Mouse (Mus musculus) MEL (cell line): ENCODE measurements around the gene Slc22a1. TPM values are rescaled to one million over a fixed set of nuclear protein-coding genes. Genes with fewer than 3 reads are reported as not detected.

Source experiments
- DNase-seq: peaks from one replicate; pipeline ENCODE4 v3.0.0; 2011; ENCODE audit warnings: low read depth, low spot score
- H3K27ac ChIP-seq: 2 replicates; pipeline ENCODE4 v1.5.1; 2012; ENCODE audit warnings: low read depth, mild to moderate bottlenecking, control low read depth, low read length, moderate library complexity; ENCODE audit not compliant: control insufficient read depth
- H3K27me3 ChIP-seq, 2 experiments: fragments of 150-350 bp in 1 of 2; sonication (generic) in 1 of 2; 2 replicates each; pipeline ENCODE4 v1.6.1; 2012; ENCODE audit warnings: low read length in 2 of 2, mild to moderate bottlenecking in 2 of 2, improper control_type of control experiment in 1 of 2, moderate library complexity in 1 of 2; ENCODE audit not compliant: insufficient read depth in 2 of 2, control insufficient read depth in 1 of 2
- H3K36me3 ChIP-seq, 2 experiments: 2 replicates each; pipeline ENCODE4 v1.6.1; 2012 to 2014; ENCODE audit warnings: low read length in 2 of 2, improper control_type of control experiment in 1 of 2, inconsistent platforms in 1 of 2, mild to moderate bottlenecking in 1 of 2; ENCODE audit not compliant: insufficient read depth in 2 of 2, control insufficient read depth in 1 of 2
- H3K4me1 ChIP-seq, 2 experiments: fragments of 150-350 bp in 1 of 2; sonication (generic) in 1 of 2; 2 replicates each; pipeline ENCODE4 v1.6.1; 2012; ENCODE audit warnings: low read length in 2 of 2, improper control_type of control experiment in 1 of 2, mild to moderate bottlenecking in 1 of 2; ENCODE audit not compliant: insufficient read depth in 2 of 2, control insufficient read depth in 1 of 2
- H3K4me3 ChIP-seq, 2 experiments: fragments of 150-350 bp in 1 of 2; sonication (generic) in 1 of 2; 2 replicates each; pipeline ENCODE4 v1.5.1; 2012; ENCODE audit warnings: low read depth in 2 of 2, low read length in 2 of 2, mild to moderate bottlenecking in 2 of 2, moderate library complexity in 2 of 2, control low read depth in 1 of 2, improper control_type of control experiment in 1 of 2; ENCODE audit not compliant: control insufficient read depth in 1 of 2, insufficient read depth in 1 of 2
- H3K79me2 ChIP-seq: 2 replicates; pipeline ENCODE4 v1.6.1; 2012; ENCODE audit warnings: mild to moderate bottlenecking, low read length, moderate library complexity; ENCODE audit not compliant: control insufficient read depth, poor library complexity, insufficient read depth
- H3K9ac ChIP-seq: 2 replicates; pipeline ENCODE4 v1.6.1; 2012; ENCODE audit warnings: low read depth, mild to moderate bottlenecking, control low read depth, low read length, moderate library complexity; ENCODE audit not compliant: control insufficient read depth, poor library complexity, severe bottlenecking
- H3K9me3 ChIP-seq: fragments of 150-350 bp; sonication (generic); replicated peaks from 2 replicates; pipeline ENCODE4 v1.6.1; 2012; ENCODE audit warnings: mild to moderate bottlenecking, low read length, improper control_type of control experiment, moderate library complexity; ENCODE audit not compliant: insufficient read depth
- CHD2 ChIP-seq: IDR thresholded peaks from 2 replicates; pipeline ENCODE4 v1.6.1; 2011; ENCODE audit warnings: low read length, improper control_type of control experiment
- EP300 ChIP-seq, 2 experiments: IDR thresholded peaks; 2 replicates each; pipeline ENCODE4 v1.6.1; 2011; ENCODE audit warnings: improper control_type of control experiment in 2 of 2, low read length in 2 of 2, low read depth in 1 of 2, mild to moderate bottlenecking in 1 of 2
- ETS1 ChIP-seq: IDR thresholded peaks from 2 replicates; pipeline ENCODE4 v1.6.1; 2012; ENCODE audit warnings: low read depth, mild to moderate bottlenecking, inconsistent platforms, low read length, improper control_type of control experiment, moderate library complexity
- GABPA ChIP-seq: IDR thresholded peaks from 2 replicates; pipeline ENCODE4 v1.6.1; 2012; ENCODE audit warnings: low read depth, mild to moderate bottlenecking, inconsistent platforms, low read length, improper control_type of control experiment, moderate library complexity
- GATA1 ChIP-seq: IDR thresholded peaks from 2 replicates; pipeline ENCODE4 v1.6.1; 2011; ENCODE audit warnings: low read depth, low read length, improper control_type of control experiment
- MAZ ChIP-seq: IDR thresholded peaks from 2 replicates; pipeline ENCODE4 v1.6.1; 2012; ENCODE audit warnings: low read depth, mild to moderate bottlenecking, inconsistent platforms, low read length, improper control_type of control experiment
- MXI1 ChIP-seq: IDR thresholded peaks from 2 replicates; pipeline ENCODE4 v1.6.1; 2011; ENCODE audit warnings: mild to moderate bottlenecking, low read depth, low read length, improper control_type of control experiment
- MYB ChIP-seq: IDR thresholded peaks from 2 replicates; pipeline ENCODE4 v1.6.1; 2011; ENCODE audit warnings: mild to moderate bottlenecking, low read depth, low read length, improper control_type of control experiment
- MYC ChIP-seq: IDR thresholded peaks from 2 replicates; pipeline ENCODE4 v1.6.1; 2011; ENCODE audit warnings: low read depth, mild to moderate bottlenecking, low read length, improper control_type of control experiment, moderate library complexity
- POLR2A ChIP-seq, 2 experiments: IDR thresholded peaks; 2 replicates each; pipeline ENCODE4 v1.6.1; 2011 to 2012; ENCODE audit warnings: low read length in 2 of 2, mild to moderate bottlenecking in 2 of 2, control low read depth in 1 of 2, improper control_type of control experiment in 1 of 2, low read depth in 1 of 2, moderate library complexity in 1 of 2; ENCODE audit not compliant: control insufficient read depth in 1 of 2, insufficient read depth in 1 of 2, poor library complexity in 1 of 2
- POLR2AphosphoS2 ChIP-seq: IDR thresholded peaks from 2 replicates; pipeline ENCODE4 v1.6.1; 2011; ENCODE audit warnings: low read length, improper control_type of control experiment
- RCOR1 ChIP-seq: IDR thresholded peaks from 2 replicates; pipeline ENCODE4 v1.6.1; 2012; ENCODE audit warnings: low read depth, mild to moderate bottlenecking, inconsistent platforms, low read length, improper control_type of control experiment
- SIN3A ChIP-seq: IDR thresholded peaks from 2 replicates; pipeline ENCODE4 v1.6.1; 2012; ENCODE audit warnings: low read length, improper control_type of control experiment, inconsistent platforms
- TAL1 ChIP-seq: IDR thresholded peaks from 2 replicates; pipeline ENCODE4 v1.6.1; 2012; ENCODE audit warnings: mild to moderate bottlenecking, inconsistent platforms, low read length, moderate library complexity, mixed read lengths
- UBTF ChIP-seq: IDR thresholded peaks from 2 replicates; pipeline ENCODE4 v1.6.1; 2012; ENCODE audit warnings: low read depth, mild to moderate bottlenecking, inconsistent platforms, low read length, improper control_type of control experiment, moderate library complexity, borderline replicate concordance; ENCODE audit not compliant: insufficient read depth
- ZKSCAN1 ChIP-seq: IDR thresholded peaks from 2 replicates; pipeline ENCODE4 v1.6.1; 2012; ENCODE audit warnings: low read depth, mild to moderate bottlenecking, inconsistent platforms, low read length, improper control_type of control experiment, moderate library complexity
- polyA plus RNA-seq, 2 experiments: library from polyadenylated mRNA; stranded (reverse) in 1 of 2; unstranded in 1 of 2; fragments of >175 nt in 1 of 2; fragments of >200 nt in 1 of 2; gene quantifications; 2 replicates each; pipeline versions ENCODE4 v1.2.1 to v1.2.4; 2012; ENCODE audit warnings: low replicate concordance in 2 of 2, low read depth in 1 of 2; ENCODE audit not compliant: insufficient read length in 2 of 2, insufficient read depth in 1 of 2, missing spikeins in 1 of 2
- total RNA-seq: library from RNA; depleted of rRNA; stranded (reverse); fragments of 300-350 nt; gene quantifications from 2 replicates; pipeline ENCODE4 v1.2.3, GENCODE M21; 2012

The Slc22a1 gene
- total and polyA plus RNA-seq, 3 experiments: not detected

GRCm38 (mm10) chr17:12669363-12669679, 6.3 kb downstream of the Slc22a1 start:
- Histone ChIP-seq H3K4me1 (peaks cover 0 to 7% of the 10 kb centered on the region in 2 experiments; a peak in 2 of 4 replicates), H3K4me3 (no peak overlapping the region), H3K36me3 (peaks cover 0 to 5% of the 10 kb centered on the region in 2 experiments; a peak in 1 of 4 replicates), H3K27me3 (no peaks in the 10 kb centered on the region), H3K27ac (no peak overlapping the region), H3K9ac (no peak overlapping the region), H3K9me3 (no peaks in the 10 kb centered on the region), H3K79me2 (no peaks in the 10 kb centered on the region)
- no peak for TF ChIP-seq SIN3A
- no peak for TF ChIP-seq MYC
- TF ChIP-seq MYB: no peak
- TF ChIP-seq ZKSCAN1: no peak
- no peak for TF ChIP-seq UBTF
- peak; percentile 18 for DNase-seq

- DNase-seq: peak; percentile 70
- Histone ChIP-seq H3K79me2 (no peaks in the 10 kb centered on the region), H3K27me3 (no peaks in the 10 kb centered on the region), H3K4me1 (peaks cover 0 to 7% of the 10 kb centered on the region in 2 experiments; a peak in 2 of 4 replicates), H3K9me3 (no peaks in the 10 kb centered on the region), H3K4me3 (no peak overlapping the region), H3K9ac (no peak overlapping the region), H3K27ac (no peak overlapping the region), H3K36me3 (peaks cover 0 to 5% of the 10 kb centered on the region in 2 experiments; a peak in 1 of 4 replicates)
- TF ChIP-seq CHD2 (no peak), MXI1 (no peak), RCOR1 (0 out of 2 replicates have a peak, but pooled peaks have one; percentile 26), MAZ (peak; percentile 93), GABPA (no peak), GATA1 (peak; percentile 42), POLR2A (IDR thresholded peaks at IDR 0.05; ENCODE audit: control insufficient read depth in 1 of 2, insufficient read depth in 1 of 2, low read depth in 1 of 2, low read length in 2 of 2, poor library complexity in 1 of 2) (no peak), POLR2AphosphoS2 (no peak), EP300 (IDR thresholded peaks at IDR 0.05; ENCODE audit: low read depth in 1 of 2, low read length in 2 of 2) (peak; percentile 25 to 37; a peak in 2 of 4 replicates), TAL1 (peak; percentile 71), ETS1 (peak; percentile 39; the same call in 1 of the 2 replicates)
Measured at GRCm38 (mm10) chr17:12668478-12669362, 6.9 kb downstream of the Slc22a1 start.
